Mouse (Mus musculus): ENCODE data around the gene Misp. TPM values are rescaled to one million over a fixed set of nuclear protein-coding genes. Genes with fewer than 3 reads are reported as not detected.
A peak's percentile ranks its signal among the peaks of the same experiment; 100 is the strongest.

The Misp gene
- total and polyA plus RNA-seq, 3 experiments: not detected

DNA sequence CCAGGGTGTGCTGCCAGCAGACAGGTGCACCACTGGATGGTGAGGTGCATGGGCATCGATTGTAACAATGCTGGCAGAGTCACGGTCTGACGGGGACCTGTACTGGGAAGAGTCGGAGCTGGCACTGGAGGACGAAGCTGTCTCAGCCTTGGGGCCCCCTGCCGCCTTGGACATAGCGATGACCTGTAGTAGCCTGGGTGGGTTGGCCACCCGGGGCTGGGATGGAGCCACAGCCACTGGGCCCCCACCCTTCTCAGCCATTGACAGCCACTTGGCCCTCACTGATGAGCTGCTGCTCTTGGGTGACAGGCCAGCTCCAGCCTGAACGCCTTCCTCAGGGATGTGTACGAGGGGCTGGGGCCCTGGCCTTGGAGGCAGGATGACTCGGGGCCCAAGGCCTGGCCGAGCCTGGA, 44.4 kb downstream of the Misp start:
- no peak for DNase-seq (ENCODE audit: extremely low read depth)
- dilution Hi-C loops (cut with MboI; ENCODE audit: extremely low pct_ligation_motif_present, extremely low pct_unique_long_range_greater_than_20kb, low sequenced_read_pairs): no loop called here
- H3K4me3 ChIP-seq (replicated peaks in 1 of 3; ENCODE audit: low read depth in 2 of 3, low read length in 2 of 3, poor library complexity in 1 of 3): no peak overlapping the region

DNA sequence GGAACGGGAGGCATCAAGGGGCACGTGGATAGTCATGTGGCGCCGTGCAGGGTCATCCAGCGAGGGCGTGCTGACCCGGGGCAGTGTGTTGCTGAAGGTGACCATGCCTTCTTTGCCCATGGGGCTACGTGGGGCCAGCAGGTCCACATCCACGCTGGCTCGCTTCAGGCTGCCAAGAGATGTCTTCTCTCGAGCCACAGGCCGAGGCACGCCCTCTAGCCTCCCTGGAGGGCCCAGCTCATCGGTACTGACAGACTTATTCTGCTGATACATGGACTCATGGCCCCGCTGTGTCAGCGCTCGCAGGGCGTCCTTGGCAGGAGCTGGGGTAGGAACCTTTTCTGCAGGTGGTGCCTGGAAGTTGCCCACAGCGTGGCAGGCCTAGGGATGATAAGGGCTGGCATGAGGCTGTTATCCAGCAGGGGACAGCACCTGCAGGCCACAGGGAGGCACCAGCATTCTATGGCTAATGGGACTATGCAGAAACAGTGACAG, 45.1 kb downstream of the Misp start:
- peaks cover 0 to 5% of the 10 kb centered on the region in 2 experiments; a peak in 1 of 4 replicates for H3K4me1 ChIP-seq (ENCODE audit: control insufficient read depth in 1 of 2, insufficient read depth in 2 of 2)
- in situ Hi-C loops (cut with MboI; ENCODE audit: low pct_ligation_motif_present, low pct_unique_long_range_greater_than_20kb, low sequenced_read_pairs): no loop called here
- TF ChIP-seq CTCF (conservative IDR thresholded peaks at IDR 0.05 in 1 of 2, IDR thresholded peaks at IDR 0.05 in 1 of 2; ENCODE audit: low read depth in 2 of 2, low read length in 2 of 2): peak in 1 of 2 experiments; percentile 58; a peak in 2 of 4 replicates
- no peak for TF ChIP-seq MXI1 (IDR thresholded peaks at IDR 0.05; ENCODE audit: low read depth, low read length)
- no peak for TF ChIP-seq SIN3A (IDR thresholded peaks at IDR 0.05; ENCODE audit: low read length)
- TF ChIP-seq RAD21 (IDR thresholded peaks at IDR 0.05; ENCODE audit: low read depth, low read length): peak; percentile 41
- peak; percentile 40 for TF ChIP-seq SMC3 (IDR thresholded peaks at IDR 0.05; ENCODE audit: low read depth, low read length)
- no peak overlapping the region for H3K9ac ChIP-seq (ENCODE audit: insufficient read depth, low read depth)
- H3K27me3 ChIP-seq (replicated peaks): no peaks in the 10 kb centered on the region
- no peaks in the 10 kb centered on the region for H3K9me3 ChIP-seq (replicated peaks; ENCODE audit: low read length)
- H3K4me3 ChIP-seq (replicated peaks in 1 of 3; ENCODE audit: low read depth in 2 of 3, low read length in 2 of 3, poor library complexity in 1 of 3): no peak overlapping the region
- H3K27ac ChIP-seq (ENCODE audit: insufficient read depth, low read depth): no peak overlapping the region
- DNase-seq (ENCODE audit: extremely low read depth): no peak
- peaks cover 3% of the 10 kb centered on the region for H3K79me2 ChIP-seq (replicated peaks; ENCODE audit: control insufficient read depth, extremely low read depth, insufficient read depth, poor library complexity, severe bottlenecking)
- no peak overlapping the region for H3K4me2 ChIP-seq (ENCODE audit: insufficient read depth, low read depth, poor library complexity, severe bottlenecking)
- peaks cover 38 to 62% of the 10 kb centered on the region in 2 experiments for H3K36me3 ChIP-seq (replicated peaks in 1 of 2; ENCODE audit: control insufficient read depth in 1 of 2, insufficient read depth in 1 of 2, low read length in 1 of 2)
- dilution Hi-C loops (cut with MboI; ENCODE audit: extremely low pct_ligation_motif_present, extremely low pct_unique_long_range_greater_than_20kb, low sequenced_read_pairs): no loop called here

More for the DNA sequence above, 44.4 kb downstream of the Misp start:
- Histone ChIP-seq H3K79me2 (replicated peaks; ENCODE audit: control insufficient read depth, extremely low read depth, insufficient read depth, poor library complexity, severe bottlenecking) (peaks cover 5% of the 10 kb centered on the region), H3K9ac (ENCODE audit: insufficient read depth, low read depth) (no peak overlapping the region), H3K27me3 (replicated peaks) (no peaks in the 10 kb centered on the region), H3K9me3 (replicated peaks; ENCODE audit: low read length) (no peaks in the 10 kb centered on the region), H3K4me2 (ENCODE audit: insufficient read depth, low read depth, poor library complexity, severe bottlenecking) (no peak overlapping the region), H3K36me3 (replicated peaks in 1 of 2; ENCODE audit: control insufficient read depth in 1 of 2, insufficient read depth in 1 of 2, low read length in 1 of 2) (peaks cover 44 to 68% of the 10 kb centered on the region in 2 experiments), H3K27ac (ENCODE audit: insufficient read depth, low read depth) (no peak overlapping the region), H3K4me1 (ENCODE audit: control insufficient read depth in 1 of 2, insufficient read depth in 2 of 2) (peaks cover 0 to 5% of the 10 kb centered on the region in 2 experiments; a peak in 1 of 4 replicates)
- in situ Hi-C loops (cut with MboI; ENCODE audit: low pct_ligation_motif_present, low pct_unique_long_range_greater_than_20kb, low sequenced_read_pairs): no loop called here
- TF ChIP-seq HCFC1 (IDR thresholded peaks at IDR 0.05; ENCODE audit: low read depth, low read length) (no peak), ZKSCAN1 (IDR thresholded peaks at IDR 0.05; ENCODE audit: borderline replicate concordance, low read depth, low read length) (no peak), GABPA (IDR thresholded peaks at IDR 0.05; ENCODE audit: insufficient replicate concordance, low read depth, low read length) (no peak), ZNF384 (IDR thresholded peaks at IDR 0.05; ENCODE audit: low read depth, low read length) (no peak), BHLHE40 (IDR thresholded peaks at IDR 0.05; ENCODE audit: low read depth, low read length) (no peak), TCF12 (IDR thresholded peaks at IDR 0.05; ENCODE audit: low read depth, low read length) (no peak), TBP (conservative IDR thresholded peaks at IDR 0.05; ENCODE audit: low read depth, low read length) (no peak), UBTF (IDR thresholded peaks at IDR 0.05; ENCODE audit: low read depth, low read length) (no peak), NELFE (IDR thresholded peaks at IDR 0.05; ENCODE audit: low read depth, low read length) (0 out of 2 replicates have a peak, but pooled peaks have one; percentile 1), CHD1 (IDR thresholded peaks at IDR 0.05; ENCODE audit: low read depth, low read length) (no peak), MAX (IDR thresholded peaks at IDR 0.05; ENCODE audit: low read length) (no peak), RAD21 (IDR thresholded peaks at IDR 0.05; ENCODE audit: low read depth, low read length) (no peak), PAX5 (IDR thresholded peaks at IDR 0.05; ENCODE audit: low read length) (no peak), SMC3 (IDR thresholded peaks at IDR 0.05; ENCODE audit: low read depth, low read length) (no peak), MYC (IDR thresholded peaks at IDR 0.05; ENCODE audit: low read depth, low read length) (no peak), MXI1 (IDR thresholded peaks at IDR 0.05; ENCODE audit: low read depth, low read length) (0 out of 2 replicates have a peak, but pooled peaks have one; percentile 12), EP300 (IDR thresholded peaks at IDR 0.05; ENCODE audit: low read length) (no peak), KAT2A (IDR thresholded peaks at IDR 0.05; ENCODE audit: insufficient replicate concordance, low read length) (no peak), ELF1 (IDR thresholded peaks at IDR 0.05; ENCODE audit: low read depth, low read length) (no peak), CTCF (conservative IDR thresholded peaks at IDR 0.05 in 1 of 2, IDR thresholded peaks at IDR 0.05 in 1 of 2; ENCODE audit: low read depth in 2 of 2, low read length in 2 of 2) (no peak), MEF2A (IDR thresholded peaks at IDR 0.05; ENCODE audit: borderline replicate concordance, low read depth, low read length) (no peak), MAFK (IDR thresholded peaks at IDR 0.05; ENCODE audit: insufficient replicate concordance, low read length) (no peak), POLR2A (IDR thresholded peaks at IDR 0.05; ENCODE audit: low read depth, low read length) (no peak), JUND (conservative IDR thresholded peaks at IDR 0.05; ENCODE audit: low read depth, low read length) (no peak), CHD2 (IDR thresholded peaks at IDR 0.05; ENCODE audit: low read length) (peak; percentile 56; the same call in 1 of the 2 replicates), POLR2AphosphoS2 (IDR thresholded peaks at IDR 0.05; ENCODE audit: low read depth, low read length) (peak; percentile 99), ETS1 (conservative IDR thresholded peaks at IDR 0.05; ENCODE audit: low read depth, low read length) (no peak)

Measured in CH12.LX (cell line).